Mouse (Mus musculus) cerebellum, adult 8-10 months (tissue): ENCODE data around the gene Nkx2-1.

Experiments
- DNase-seq: peaks from one replicate; pipeline ENCODE4 v3.0.0; 2022

The Nkx2-1 gene

GRCm38 (mm10) chr12:56521106-56521840 lies 15.4 kb downstream of the Nkx2-1 start:
- no peak for DNase-seq

DNA sequence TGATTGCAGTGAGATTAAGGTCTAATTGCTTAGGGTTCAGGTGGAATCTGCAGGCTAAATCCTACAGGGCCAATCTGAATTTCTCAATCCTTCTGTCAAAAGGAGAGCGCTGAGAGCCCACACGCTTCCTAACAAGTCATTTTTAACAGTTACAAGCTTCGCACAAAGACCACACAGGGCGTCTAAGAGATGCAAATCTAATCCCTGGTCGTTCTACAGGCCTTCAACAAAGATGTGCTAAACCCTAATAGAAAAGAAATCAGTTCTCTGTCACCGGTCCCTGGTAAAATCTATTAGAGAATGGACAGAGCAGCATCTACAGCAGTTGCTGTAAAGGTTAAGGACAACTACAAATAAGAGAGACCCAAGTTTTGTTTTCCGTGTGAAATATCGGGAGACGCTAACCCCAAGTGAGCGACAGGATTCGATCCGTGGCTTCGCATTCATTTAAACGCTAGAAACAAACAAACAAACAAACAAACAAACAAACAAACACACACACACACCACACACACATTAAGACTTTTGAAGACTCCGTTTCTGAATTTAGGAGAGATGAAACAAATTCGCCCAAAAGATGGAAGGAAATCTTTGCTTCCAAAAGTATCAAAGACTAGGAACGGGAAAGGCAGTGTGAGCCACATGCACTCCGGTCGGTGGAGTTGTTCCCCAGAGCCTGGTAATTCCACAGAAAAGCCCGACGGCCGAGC lies 16.2 kb downstream of the Nkx2-1 start:
- DNase-seq: no peak

- no peak for DNase-seq
These were observed 16.9 kb downstream of the Nkx2-1 start for GRCm38 (mm10) chr12:56519738-56520191.

GRCm38 (mm10) chr12:56519071-56519737 lies 17.5 kb downstream of the Nkx2-1 start:
- DNase-seq: no peak

- DNase-seq: no peak
These were observed 18.5 kb downstream of the Nkx2-1 start for GRCm38 (mm10) chr12:56518221-56518620.

DNA sequence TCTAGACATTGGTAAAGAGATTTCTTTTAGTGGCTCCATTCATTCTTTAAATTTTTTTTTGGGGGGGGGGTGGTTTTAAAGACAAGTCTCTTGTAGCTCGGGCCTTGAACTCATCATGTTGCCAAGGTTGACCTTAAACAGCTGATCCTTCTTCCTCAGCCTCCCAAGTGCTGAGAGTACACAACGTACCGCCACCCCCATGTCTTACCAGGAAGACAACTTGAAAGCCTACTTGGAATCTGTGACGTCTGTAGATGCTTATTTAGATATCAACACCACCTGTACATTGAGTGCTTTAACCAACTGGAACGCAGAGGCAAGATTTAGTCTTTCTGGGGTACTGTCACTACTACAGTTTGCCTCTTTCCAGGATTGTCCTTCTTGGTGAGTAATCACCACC lies 21.9 kb downstream of the Nkx2-1 start:
- DNase-seq: no peak

- DNase-seq: no peak
These were observed 28.3 kb downstream of the Nkx2-1 start for GRCm38 (mm10) chr12:56508413-56508812.

GRCm38 (mm10) chr12:56487046-56487445 lies 49.7 kb downstream of the Nkx2-1 start:
- DNase-seq: no peak

DNA sequence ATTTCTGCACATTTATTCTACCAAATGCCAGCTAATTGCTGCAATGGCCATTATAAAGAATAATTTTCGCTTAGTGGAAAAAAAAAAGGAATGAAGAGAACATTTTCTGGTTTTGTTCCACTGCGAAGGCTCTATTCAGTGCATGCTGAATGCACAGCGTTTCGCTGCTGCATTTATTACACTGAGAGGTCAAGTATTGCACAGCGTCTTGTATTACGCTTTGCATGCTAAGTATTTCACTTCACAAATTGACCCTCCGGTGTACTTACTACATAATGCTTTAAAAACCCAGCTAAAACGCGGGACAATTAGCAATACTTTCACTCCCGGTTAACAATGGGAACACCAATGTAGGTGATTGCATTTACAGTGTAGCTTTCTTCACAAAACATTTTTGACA lies 54.1 kb downstream of the Nkx2-1 start:
- no peak for DNase-seq
